Mouse (Mus musculus) MEL (cell line): ENCODE data around the gene Srgap3. TPM values are rescaled to one million over a fixed set of nuclear protein-coding genes. Genes with fewer than 3 reads are reported as not detected.

Experiments
- DNase-seq: peaks from one replicate; pipeline ENCODE4 v3.0.0; 2011; ENCODE audit warnings: low read depth, low spot score
- H3K27ac ChIP-seq: 2 replicates; pipeline ENCODE4 v1.5.1; 2012; ENCODE audit warnings: low read depth, mild to moderate bottlenecking, control low read depth, low read length, moderate library complexity; ENCODE audit not compliant: control insufficient read depth
- H3K27me3 ChIP-seq, 2 experiments: fragments of 150-350 bp in 1 of 2; sonication (generic) in 1 of 2; 2 replicates each; pipeline ENCODE4 v1.6.1; 2012; ENCODE audit warnings: low read length in 2 of 2, mild to moderate bottlenecking in 2 of 2, improper control_type of control experiment in 1 of 2, moderate library complexity in 1 of 2; ENCODE audit not compliant: insufficient read depth in 2 of 2, control insufficient read depth in 1 of 2
- H3K36me3 ChIP-seq, 2 experiments: 2 replicates each; pipeline ENCODE4 v1.6.1; 2012 to 2014; ENCODE audit warnings: low read length in 2 of 2, improper control_type of control experiment in 1 of 2, inconsistent platforms in 1 of 2, mild to moderate bottlenecking in 1 of 2; ENCODE audit not compliant: insufficient read depth in 2 of 2, control insufficient read depth in 1 of 2
- H3K4me1 ChIP-seq, 2 experiments: fragments of 150-350 bp in 1 of 2; sonication (generic) in 1 of 2; 2 replicates each; pipeline ENCODE4 v1.6.1; 2012; ENCODE audit warnings: low read length in 2 of 2, improper control_type of control experiment in 1 of 2, mild to moderate bottlenecking in 1 of 2; ENCODE audit not compliant: insufficient read depth in 2 of 2, control insufficient read depth in 1 of 2
- H3K4me3 ChIP-seq, 2 experiments: fragments of 150-350 bp in 1 of 2; sonication (generic) in 1 of 2; 2 replicates each; pipeline ENCODE4 v1.5.1; 2012; ENCODE audit warnings: low read depth in 2 of 2, low read length in 2 of 2, mild to moderate bottlenecking in 2 of 2, moderate library complexity in 2 of 2, control low read depth in 1 of 2, improper control_type of control experiment in 1 of 2; ENCODE audit not compliant: control insufficient read depth in 1 of 2, insufficient read depth in 1 of 2
- H3K79me2 ChIP-seq: 2 replicates; pipeline ENCODE4 v1.6.1; 2012; ENCODE audit warnings: mild to moderate bottlenecking, low read length, moderate library complexity; ENCODE audit not compliant: control insufficient read depth, poor library complexity, insufficient read depth
- H3K9ac ChIP-seq: 2 replicates; pipeline ENCODE4 v1.6.1; 2012; ENCODE audit warnings: low read depth, mild to moderate bottlenecking, control low read depth, low read length, moderate library complexity; ENCODE audit not compliant: control insufficient read depth, poor library complexity, severe bottlenecking
- H3K9me3 ChIP-seq: fragments of 150-350 bp; sonication (generic); replicated peaks from 2 replicates; pipeline ENCODE4 v1.6.1; 2012; ENCODE audit warnings: mild to moderate bottlenecking, low read length, improper control_type of control experiment, moderate library complexity; ENCODE audit not compliant: insufficient read depth
- BHLHE40 ChIP-seq: IDR thresholded peaks from 2 replicates; pipeline ENCODE4 v1.6.1; 2012; ENCODE audit warnings: low read depth, mild to moderate bottlenecking, inconsistent platforms, low read length, improper control_type of control experiment, borderline replicate concordance
- CHD1 ChIP-seq: IDR thresholded peaks from 2 replicates; pipeline ENCODE4 v1.6.1; 2012; ENCODE audit warnings: low read depth, mild to moderate bottlenecking, inconsistent platforms, low read length, improper control_type of control experiment
- CTCF ChIP-seq, 3 experiments: IDR thresholded peaks in 2 of 3; conservative IDR thresholded peaks in 1 of 3; 2 replicates each; pipeline ENCODE4 v1.5.1; 2011 to 2012; ENCODE audit warnings: low read length in 3 of 3, low read depth in 2 of 3, mild to moderate bottlenecking in 2 of 3, improper control_type of control experiment in 1 of 3, inconsistent platforms in 1 of 3, mixed read lengths in 1 of 3, moderate library complexity in 1 of 3; ENCODE audit not compliant: control insufficient read depth in 1 of 3, insufficient read depth in 1 of 3, poor library complexity in 1 of 3, severe bottlenecking in 1 of 3
- EP300 ChIP-seq, 2 experiments: IDR thresholded peaks; 2 replicates each; pipeline ENCODE4 v1.6.1; 2011; ENCODE audit warnings: improper control_type of control experiment in 2 of 2, low read length in 2 of 2, low read depth in 1 of 2, mild to moderate bottlenecking in 1 of 2
- JUND ChIP-seq: IDR thresholded peaks from 2 replicates; pipeline ENCODE4 v1.6.1; 2011; ENCODE audit warnings: low read depth, mild to moderate bottlenecking, improper control_type of control experiment, low read length
- MAZ ChIP-seq: IDR thresholded peaks from 2 replicates; pipeline ENCODE4 v1.6.1; 2012; ENCODE audit warnings: low read depth, mild to moderate bottlenecking, inconsistent platforms, low read length, improper control_type of control experiment
- MEF2A ChIP-seq: IDR thresholded peaks from 2 replicates; pipeline ENCODE4 v1.6.1; 2014; ENCODE audit warnings: low read depth, mild to moderate bottlenecking, inconsistent platforms, low read length, improper control_type of control experiment; ENCODE audit not compliant: poor library complexity, insufficient replicate concordance, severe bottlenecking; ENCODE audit errors: extremely low read depth
- MXI1 ChIP-seq: IDR thresholded peaks from 2 replicates; pipeline ENCODE4 v1.6.1; 2011; ENCODE audit warnings: mild to moderate bottlenecking, low read depth, low read length, improper control_type of control experiment
- MYC ChIP-seq: IDR thresholded peaks from 2 replicates; pipeline ENCODE4 v1.6.1; 2011; ENCODE audit warnings: low read depth, mild to moderate bottlenecking, low read length, improper control_type of control experiment, moderate library complexity
- NRF1 ChIP-seq: IDR thresholded peaks from 2 replicates; pipeline ENCODE4 v1.6.1; 2014; ENCODE audit warnings: low read depth, mild to moderate bottlenecking, inconsistent platforms, low read length, improper control_type of control experiment, moderate library complexity; ENCODE audit not compliant: poor library complexity, insufficient read depth, severe bottlenecking
- POLR2A ChIP-seq, 2 experiments: IDR thresholded peaks; 2 replicates each; pipeline ENCODE4 v1.6.1; 2011 to 2012; ENCODE audit warnings: low read length in 2 of 2, mild to moderate bottlenecking in 2 of 2, control low read depth in 1 of 2, improper control_type of control experiment in 1 of 2, low read depth in 1 of 2, moderate library complexity in 1 of 2; ENCODE audit not compliant: control insufficient read depth in 1 of 2, insufficient read depth in 1 of 2, poor library complexity in 1 of 2
- RCOR1 ChIP-seq: IDR thresholded peaks from 2 replicates; pipeline ENCODE4 v1.6.1; 2012; ENCODE audit warnings: low read depth, mild to moderate bottlenecking, inconsistent platforms, low read length, improper control_type of control experiment
- SIN3A ChIP-seq: IDR thresholded peaks from 2 replicates; pipeline ENCODE4 v1.6.1; 2012; ENCODE audit warnings: low read length, improper control_type of control experiment, inconsistent platforms
- USF1 ChIP-seq: IDR thresholded peaks from 2 replicates; pipeline ENCODE4 v1.6.1; 2014; ENCODE audit warnings: low read depth, mild to moderate bottlenecking, inconsistent platforms, low read length, improper control_type of control experiment, moderate library complexity
- ZC3H11A ChIP-seq: IDR thresholded peaks from 2 replicates; pipeline ENCODE4 v1.6.1; 2012; ENCODE audit warnings: low read depth, mild to moderate bottlenecking, inconsistent platforms, low read length, improper control_type of control experiment
- ZKSCAN1 ChIP-seq: IDR thresholded peaks from 2 replicates; pipeline ENCODE4 v1.6.1; 2012; ENCODE audit warnings: low read depth, mild to moderate bottlenecking, inconsistent platforms, low read length, improper control_type of control experiment, moderate library complexity
- polyA plus RNA-seq, 2 experiments: library from polyadenylated mRNA; stranded (reverse) in 1 of 2; unstranded in 1 of 2; fragments of >175 nt in 1 of 2; fragments of >200 nt in 1 of 2; gene quantifications; 2 replicates each; pipeline versions ENCODE4 v1.2.1 to v1.2.4; 2012; ENCODE audit warnings: low replicate concordance in 2 of 2, low read depth in 1 of 2; ENCODE audit not compliant: insufficient read length in 2 of 2, insufficient read depth in 1 of 2, missing spikeins in 1 of 2
- total RNA-seq: library from RNA; depleted of rRNA; stranded (reverse); fragments of 300-350 nt; gene quantifications from 2 replicates; pipeline ENCODE4 v1.2.3, GENCODE M21; 2012

Gene Srgap3
- total and polyA plus RNA-seq, 3 experiments: 0.31 to 0.75 TPM; not detected in 1

DNA sequence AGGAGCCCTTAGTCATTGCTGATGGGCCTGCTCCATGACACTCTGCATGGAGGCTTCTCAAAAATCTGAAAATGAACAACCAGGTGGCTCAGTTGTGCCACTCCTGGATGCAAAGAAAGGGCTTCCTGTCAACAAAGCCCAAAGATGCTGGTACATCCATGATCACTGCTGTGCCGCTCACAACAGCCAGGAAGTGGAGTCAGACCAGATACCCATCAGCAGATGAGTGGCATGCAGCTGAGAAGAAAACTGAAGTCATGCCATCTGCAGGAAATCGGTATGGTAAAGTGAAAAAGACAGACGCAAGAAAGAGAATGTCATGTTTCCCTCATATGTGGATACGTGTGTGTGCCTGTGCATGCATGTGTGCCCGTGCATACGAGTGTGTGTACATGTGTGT is 20.3 kb upstream of the Srgap3 start:
- TF ChIP-seq SIN3A: no peak
- TF ChIP-seq JUND: no peak
- no peak for TF ChIP-seq NRF1
- no peak for TF ChIP-seq EP300 (IDR thresholded peaks at IDR 0.05; ENCODE audit: low read depth in 1 of 2, low read length in 2 of 2)
- TF ChIP-seq MAZ: no peak
- TF ChIP-seq POLR2A (IDR thresholded peaks at IDR 0.05; ENCODE audit: control insufficient read depth in 1 of 2, insufficient read depth in 1 of 2, low read depth in 1 of 2, low read length in 2 of 2, poor library complexity in 1 of 2): no peak
- TF ChIP-seq USF1: no peak
- TF ChIP-seq CTCF (IDR thresholded peaks at IDR 0.05 in 2 of 3, conservative IDR thresholded peaks at IDR 0.05 in 1 of 3; ENCODE audit: control insufficient read depth in 1 of 3, insufficient read depth in 1 of 3, low read depth in 2 of 3, low read length in 3 of 3, poor library complexity in 1 of 3, severe bottlenecking in 1 of 3): no peak
- no peak for TF ChIP-seq ZKSCAN1
- TF ChIP-seq CHD1: no peak
- TF ChIP-seq MEF2A: no peak
- no peak for DNase-seq
- no peaks in the 10 kb centered on the region for H3K4me1 ChIP-seq

DNA sequence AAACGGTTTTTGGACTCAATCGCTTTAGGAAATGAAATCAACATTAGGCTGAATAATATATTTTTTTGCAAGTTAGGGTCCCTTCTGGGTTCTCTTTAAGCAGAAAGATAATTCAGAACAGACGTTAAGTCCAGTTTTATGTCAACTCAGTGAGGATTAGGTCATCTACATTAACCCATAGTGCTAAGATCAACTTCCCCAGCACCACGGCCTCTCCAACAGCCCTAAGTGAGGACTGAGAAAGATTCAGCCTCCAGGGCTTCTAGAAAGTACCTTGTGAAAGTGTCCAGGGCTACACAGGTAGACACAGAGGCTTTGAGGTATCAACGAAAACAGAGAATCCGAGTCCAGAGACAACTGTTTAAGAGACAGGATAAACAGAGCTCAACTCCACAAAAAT is 11.3 kb upstream of the Srgap3 start:
- no peaks in the 10 kb centered on the region; a peak in 1 of 4 replicates for H3K27me3 ChIP-seq
- DNase-seq: no peak
- TF ChIP-seq BHLHE40 (no peak), MYC (no peak), NRF1 (no peak), ZC3H11A (no peak), CHD1 (no peak), RCOR1 (no peak), MXI1 (no peak)
- H3K4me3 ChIP-seq: no peak overlapping the region
- H3K9ac ChIP-seq: no peak overlapping the region
- H3K9me3 ChIP-seq: no peaks in the 10 kb centered on the region
- H3K36me3 ChIP-seq: no peaks in the 10 kb centered on the region
- H3K27ac ChIP-seq: no peak overlapping the region
- no peaks in the 10 kb centered on the region for H3K79me2 ChIP-seq
- no peaks in the 10 kb centered on the region for H3K4me1 ChIP-seq

More for the DNA sequence above, 20.3 kb upstream of the Srgap3 start:
- H3K27ac ChIP-seq: no peak overlapping the region
- no peak overlapping the region for H3K4me3 ChIP-seq
- H3K9me3 ChIP-seq: no peaks in the 10 kb centered on the region
- no peaks in the 10 kb centered on the region; a peak in 1 of 4 replicates for H3K27me3 ChIP-seq
- H3K79me2 ChIP-seq: no peaks in the 10 kb centered on the region
- H3K9ac ChIP-seq: no peak overlapping the region
- H3K36me3 ChIP-seq: no peaks in the 10 kb centered on the region
